Mouse (Mus musculus) ES-Bruce4 (cell line): ENCODE measurements at regions not wholly inside any gene's neighbourhood (a gene's known extent, or its start where the extent isn't known, plus 50 kb on each side); places are given as distances from the start of the nearest gene placed in this dataset.

Source experiments
- CTCF ChIP-seq: IDR thresholded peaks from one replicate; pipeline ENCODE4 v1.8.1; 2011; ENCODE audit warnings: low read depth, low read length
- EP300 ChIP-seq: IDR thresholded peaks from 2 replicates; pipeline ENCODE4 v1.6.1; 2011; ENCODE audit warnings: low read depth, low read length; ENCODE audit not compliant: insufficient read depth

DNA sequence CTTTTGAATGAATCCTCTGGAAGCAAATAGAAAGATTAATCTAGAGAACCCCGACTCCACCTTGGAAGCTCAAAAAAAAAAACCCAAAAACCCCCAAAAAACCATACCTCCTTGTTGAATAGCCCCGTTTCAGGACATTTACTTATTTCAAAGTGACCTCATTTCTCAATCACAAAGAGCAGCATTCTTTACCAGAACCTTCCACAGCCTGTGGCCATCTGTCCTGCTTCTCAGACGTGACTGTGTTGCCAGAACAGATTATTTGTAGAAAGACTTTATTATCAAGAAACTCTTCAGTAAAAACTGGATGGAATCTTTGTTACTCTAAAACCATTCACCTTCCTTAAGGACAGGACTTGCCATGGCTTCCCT lies 93.1 kb upstream of the Gm5148 start:
- no peak for TF ChIP-seq CTCF
- TF ChIP-seq EP300 = no peak
